Mouse (Mus musculus): ENCODE measurements around the gene Tacc2. TPM values are rescaled to one million over a fixed set of nuclear protein-coding genes. Genes with fewer than 3 reads are reported as not detected.
A peak's percentile ranks its signal among the peaks of the same experiment; 100 is the strongest.
"Not testable (repeated sequence)": the region's sequence is repeated elsewhere in the genome, so short reads cannot be mapped to it uniquely, and the experiment has no call there.

The Tacc2 gene
- polyA plus RNA-seq, 1 experiment from 2014 or later = 35.2 TPM

DNA sequence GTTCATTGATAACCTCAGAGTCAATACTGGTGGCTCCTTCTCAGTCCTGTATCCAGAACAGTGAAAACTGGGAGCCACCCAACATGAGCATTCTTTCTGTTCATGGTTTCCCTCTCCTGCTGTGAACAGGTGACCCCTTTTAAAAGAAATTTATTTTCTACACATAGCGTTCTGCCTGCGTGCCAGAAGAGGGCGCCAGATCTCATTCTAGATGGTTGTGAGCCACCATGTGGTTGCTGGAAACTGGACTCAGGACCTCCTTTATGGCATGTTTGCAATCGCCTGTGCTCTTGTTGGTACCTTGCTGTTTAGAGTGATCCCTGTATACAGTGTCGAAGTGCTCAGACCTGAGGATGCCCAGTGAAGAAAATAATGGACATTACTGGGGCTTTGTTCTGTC lies 87.4 kb downstream of the Tacc2 start:
- no peaks in the 10 kb centered on the region for H3K27me3 ChIP-seq (ENCODE audit: control insufficient read depth, insufficient read depth, low read length)
- H3K9me3 ChIP-seq (ENCODE audit: control insufficient read depth, low read depth, low read length) = peaks cover 4% of the 10 kb centered on the region; the same call in 1 of the 2 replicates
- 0 out of 2 replicates have a peak, but pooled peaks cover 2% of the 10 kb centered on the region for H3K36me3 ChIP-seq (ENCODE audit: control insufficient read depth, insufficient read depth, low read length)
- H3K4me3 ChIP-seq (ENCODE audit: low read depth, low read length) = no peak overlapping the region
- no peak overlapping the region for H3K4me2 ChIP-seq (replicated peaks; ENCODE audit: low read depth, low read length)
- peaks cover 10% of the 10 kb centered on the region for H3K4me1 ChIP-seq (ENCODE audit: control insufficient read depth, insufficient read depth, low read length)
- no peak overlapping the region for H3K27ac ChIP-seq (ENCODE audit: low read length)
- ATAC-seq (ENCODE audit: insufficient number of reproducible peaks, insufficient read depth, low FRiP score, low read depth) = no peak
- 90% methylated on average over 5 of the region's 5 CpGs for WGBS
- H3K9ac ChIP-seq (replicated peaks; ENCODE audit: low read depth, low read length) = no peak overlapping the region

DNA sequence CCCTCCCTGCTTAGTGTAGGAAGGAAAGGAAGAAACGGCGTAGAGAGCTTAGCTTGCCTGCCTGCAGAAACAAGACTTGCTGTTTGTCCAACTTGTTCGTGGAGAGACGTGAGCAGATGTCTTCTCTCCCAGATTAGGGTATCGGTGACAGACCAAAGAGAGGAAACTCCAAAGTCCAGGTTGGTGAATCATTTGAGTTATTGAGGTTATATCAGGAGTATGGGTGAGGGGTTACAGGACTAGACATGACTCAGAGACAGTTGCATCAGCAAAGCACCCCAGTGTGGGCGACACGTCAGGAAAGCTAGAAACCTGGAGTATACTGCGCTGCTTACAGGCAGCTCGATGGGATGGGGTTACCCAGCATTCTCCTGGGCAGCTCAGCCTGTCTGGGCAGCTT lies 88.1 kb downstream of the Tacc2 start:
- Histone ChIP-seq H3K27ac (ENCODE audit: low read length) (no peak overlapping the region), H3K9me3 (ENCODE audit: control insufficient read depth, low read depth, low read length) (peaks cover 4% of the 10 kb centered on the region; the same call in 1 of the 2 replicates), H3K9ac (replicated peaks; ENCODE audit: low read depth, low read length) (no peak overlapping the region), H3K27me3 (ENCODE audit: control insufficient read depth, insufficient read depth, low read length) (no peaks in the 10 kb centered on the region), H3K36me3 (ENCODE audit: control insufficient read depth, insufficient read depth, low read length) (0 out of 2 replicates have a peak, but pooled peaks cover 2% of the 10 kb centered on the region), H3K4me3 (ENCODE audit: low read depth, low read length) (no peak overlapping the region), H3K4me1 (ENCODE audit: control insufficient read depth, insufficient read depth, low read length) (peaks cover 17% of the 10 kb centered on the region), H3K4me2 (replicated peaks; ENCODE audit: low read depth, low read length) (no peak overlapping the region)
- 95% methylated on average over 9 of the region's 9 CpGs for WGBS
- no peak for ATAC-seq (ENCODE audit: insufficient number of reproducible peaks, insufficient read depth, low FRiP score, low read depth)

DNA sequence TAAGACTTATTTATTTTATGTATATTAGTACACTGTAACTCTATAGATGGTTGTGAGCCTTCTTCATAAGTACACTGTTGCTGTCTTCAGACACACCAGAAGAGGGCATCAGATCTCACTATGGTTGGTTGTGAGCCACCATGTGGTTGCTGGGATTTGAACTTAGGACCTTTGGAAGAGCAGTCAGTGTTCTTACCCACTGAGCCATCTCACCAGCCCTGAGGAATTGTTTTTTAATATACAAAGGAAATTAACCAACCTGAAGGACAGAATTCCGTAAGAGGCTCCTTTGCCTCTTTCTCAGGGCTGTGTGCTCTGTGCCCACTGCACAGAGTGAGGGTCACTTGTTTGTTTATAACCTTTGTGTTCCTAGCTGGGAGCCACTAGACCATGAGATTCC lies 90.8 kb downstream of the Tacc2 start:
- 97% methylated on average over 1 of the region's 1 CpGs for WGBS

DNA sequence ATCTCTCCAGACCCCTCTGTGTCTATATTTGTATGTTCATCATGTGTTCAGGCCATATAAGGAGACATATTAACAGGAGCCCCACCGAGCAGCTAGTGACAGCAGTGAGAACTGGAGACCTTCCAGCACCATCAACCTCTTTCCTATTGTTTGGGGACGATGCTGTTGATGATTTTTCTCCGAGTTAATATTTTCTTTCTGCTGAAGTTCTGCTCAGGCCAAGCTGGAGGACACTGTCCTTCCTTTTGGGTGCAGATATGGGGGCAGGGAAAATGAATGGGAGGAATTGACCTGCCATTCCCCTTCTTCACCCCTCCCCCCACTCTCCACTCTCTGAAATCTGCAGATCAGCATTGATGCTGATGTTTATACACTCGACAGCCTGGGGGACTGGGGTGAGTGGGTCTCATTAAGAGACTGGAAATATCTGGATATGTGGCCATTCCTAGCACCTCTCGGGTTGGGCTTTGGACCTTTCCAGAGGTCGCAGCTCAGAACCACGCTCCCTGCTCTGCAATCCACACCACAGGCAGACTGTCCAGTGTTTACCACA lies 91.6 kb downstream of the Tacc2 start:
- 0 out of 2 replicates have a peak, but pooled peaks cover 2% of the 10 kb centered on the region for H3K36me3 ChIP-seq (ENCODE audit: control insufficient read depth, insufficient read depth, low read length)
- H3K4me3 ChIP-seq (ENCODE audit: low read depth, low read length) = no peak overlapping the region
- no peak overlapping the region for H3K9ac ChIP-seq (replicated peaks; ENCODE audit: low read depth, low read length)
- H3K9me3 ChIP-seq (ENCODE audit: control insufficient read depth, low read depth, low read length) = no peaks in the 10 kb centered on the region; the same call in 1 of the 2 replicates
- no peak for ATAC-seq (ENCODE audit: insufficient number of reproducible peaks, insufficient read depth, low FRiP score, low read depth)
- 37% methylated on average over 7 of the region's 7 CpGs for WGBS
- H3K4me2 ChIP-seq (replicated peaks; ENCODE audit: low read depth, low read length) = no peak overlapping the region
- peak overlapping the region; percentile 56; the same call in 1 of the 2 replicates for H3K27ac ChIP-seq (ENCODE audit: low read length)
- H3K27me3 ChIP-seq (ENCODE audit: control insufficient read depth, insufficient read depth, low read length) = no peaks in the 10 kb centered on the region
- H3K4me1 ChIP-seq (ENCODE audit: control insufficient read depth, insufficient read depth, low read length) = peaks cover 29% of the 10 kb centered on the region

More for the DNA sequence above, 90.8 kb downstream of the Tacc2 start:
- H3K27me3 ChIP-seq (ENCODE audit: control insufficient read depth, insufficient read depth, low read length); ATAC-seq (ENCODE audit: insufficient number of reproducible peaks, insufficient read depth, low FRiP score, low read depth); H3K4me3 ChIP-seq (ENCODE audit: low read depth, low read length); H3K4me2 ChIP-seq (replicated peaks; ENCODE audit: low read depth, low read length); H3K36me3 ChIP-seq (ENCODE audit: control insufficient read depth, insufficient read depth, low read length); H3K9ac ChIP-seq (replicated peaks; ENCODE audit: low read depth, low read length); H3K9me3 ChIP-seq (ENCODE audit: control insufficient read depth, low read depth, low read length); H3K27ac ChIP-seq (ENCODE audit: low read length): not testable (repeated sequence)
- H3K4me1 ChIP-seq (ENCODE audit: control insufficient read depth, insufficient read depth, low read length) = peaks cover 29% of the 10 kb centered on the region

DNA sequence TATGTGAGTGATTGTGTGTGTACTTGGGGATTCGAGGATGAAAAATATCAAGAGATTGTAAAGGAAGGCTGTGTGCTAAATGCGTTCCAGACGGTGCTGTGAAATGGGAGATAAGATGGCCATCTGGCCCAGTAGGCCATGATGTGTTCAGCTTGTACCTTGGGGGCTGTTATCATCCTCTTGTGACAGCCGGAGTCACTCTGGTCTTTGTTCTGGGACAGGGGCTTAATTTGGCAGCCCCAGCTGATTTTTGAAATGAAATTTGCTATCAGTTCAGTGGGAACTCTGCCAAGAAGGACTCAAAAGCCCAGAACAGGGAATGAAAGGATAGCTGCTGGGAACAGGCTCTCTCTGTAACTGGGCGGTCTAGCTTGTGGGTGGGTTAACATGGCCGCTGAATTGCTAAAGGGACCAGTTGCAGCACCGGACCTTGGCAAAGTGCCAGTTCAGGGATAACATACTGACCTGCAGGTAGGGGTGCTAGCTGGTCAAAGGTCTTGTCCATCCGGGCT lies 92.2 kb downstream of the Tacc2 start:
- H3K9ac ChIP-seq (replicated peaks; ENCODE audit: low read depth, low read length) = no peak overlapping the region
- H3K27me3 ChIP-seq (ENCODE audit: control insufficient read depth, insufficient read depth, low read length) = no peaks in the 10 kb centered on the region
- H3K27ac ChIP-seq (ENCODE audit: low read length) = peak overlapping the region; percentile 56; the same call in 1 of the 2 replicates
- peaks cover 29% of the 10 kb centered on the region for H3K4me1 ChIP-seq (ENCODE audit: control insufficient read depth, insufficient read depth, low read length)
- H3K4me2 ChIP-seq (replicated peaks; ENCODE audit: low read depth, low read length) = no peak overlapping the region
- no peaks in the 10 kb centered on the region for H3K9me3 ChIP-seq (ENCODE audit: control insufficient read depth, low read depth, low read length)
- WGBS = 40% methylated on average over 8 of the region's 8 CpGs
- no peak for ATAC-seq (ENCODE audit: insufficient number of reproducible peaks, insufficient read depth, low FRiP score, low read depth)
- H3K36me3 ChIP-seq (ENCODE audit: control insufficient read depth, insufficient read depth, low read length) = 0 out of 2 replicates have a peak, but pooled peaks cover 2% of the 10 kb centered on the region
- no peak overlapping the region for H3K4me3 ChIP-seq (ENCODE audit: low read depth, low read length)

DNA sequence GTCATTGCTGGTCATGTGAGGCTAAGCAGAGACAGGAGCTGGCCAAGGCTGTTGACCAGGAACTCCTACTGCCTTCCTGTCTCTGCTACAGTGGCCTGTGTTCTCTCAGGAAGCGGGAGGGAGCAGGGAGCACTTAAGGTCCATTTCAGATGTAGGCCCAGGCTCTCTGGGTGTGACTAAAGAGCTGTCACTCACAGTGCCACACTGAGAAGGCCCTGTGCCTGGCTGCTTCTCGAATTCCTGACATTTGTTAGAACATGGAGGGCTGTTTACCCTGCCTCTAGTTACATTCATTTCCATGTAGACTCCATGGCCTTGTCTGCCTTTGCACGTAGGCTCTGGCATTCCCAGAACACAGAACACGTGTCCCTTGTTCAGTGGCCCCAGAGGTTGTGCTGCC lies 93.1 kb downstream of the Tacc2 start:
- no peak overlapping the region for H3K4me2 ChIP-seq (replicated peaks; ENCODE audit: low read depth, low read length)
- no peaks in the 10 kb centered on the region for H3K27me3 ChIP-seq (ENCODE audit: control insufficient read depth, insufficient read depth, low read length)
- peak overlapping the region; percentile 6; the same call in 1 of the 2 replicates for H3K27ac ChIP-seq (ENCODE audit: low read length)
- H3K4me3 ChIP-seq (ENCODE audit: low read depth, low read length) = no peak overlapping the region
- ATAC-seq (ENCODE audit: insufficient number of reproducible peaks, insufficient read depth, low FRiP score, low read depth) = no peak
- H3K9me3 ChIP-seq (ENCODE audit: control insufficient read depth, low read depth, low read length) = no peaks in the 10 kb centered on the region
- H3K9ac ChIP-seq (replicated peaks; ENCODE audit: low read depth, low read length) = no peak overlapping the region
- H3K4me1 ChIP-seq (ENCODE audit: control insufficient read depth, insufficient read depth, low read length) = peaks cover 29% of the 10 kb centered on the region
- 66% methylated on average over 4 of the region's 4 CpGs for WGBS
- peaks cover under 1% of the 10 kb centered on the region; the same call in 1 of the 2 replicates for H3K36me3 ChIP-seq (ENCODE audit: control insufficient read depth, insufficient read depth, low read length)

DNA sequence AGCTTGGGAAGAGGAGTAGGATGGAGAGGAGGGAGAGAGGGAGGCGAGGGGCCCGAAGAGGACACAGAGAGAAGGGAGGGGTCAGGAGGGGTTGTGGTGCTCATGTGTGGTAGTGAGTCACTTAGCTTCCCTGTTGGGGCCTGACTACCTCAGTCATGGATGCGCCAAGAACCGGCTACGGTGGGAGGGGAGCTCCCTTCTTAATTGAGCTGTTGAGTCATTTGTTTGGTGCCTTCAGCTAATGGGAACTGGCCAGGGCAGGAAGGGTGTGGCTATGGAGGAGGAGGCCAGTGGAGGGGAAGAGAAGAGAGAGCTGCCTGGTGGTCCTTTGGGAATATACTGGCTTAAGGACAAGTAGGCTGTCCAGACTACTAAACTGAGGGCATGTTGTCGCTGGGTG lies 94.1 kb downstream of the Tacc2 start:
- Histone ChIP-seq H3K27me3 (ENCODE audit: control insufficient read depth, insufficient read depth, low read length) (no peaks in the 10 kb centered on the region), H3K4me2 (replicated peaks; ENCODE audit: low read depth, low read length) (no peak overlapping the region), H3K9me3 (ENCODE audit: control insufficient read depth, low read depth, low read length) (no peaks in the 10 kb centered on the region), H3K4me3 (ENCODE audit: low read depth, low read length) (no peak overlapping the region), H3K36me3 (ENCODE audit: control insufficient read depth, insufficient read depth, low read length) (no peaks in the 10 kb centered on the region; the same call in 1 of the 2 replicates), H3K4me1 (ENCODE audit: control insufficient read depth, insufficient read depth, low read length) (peaks cover 29% of the 10 kb centered on the region), H3K27ac (ENCODE audit: low read length) (no peak overlapping the region), H3K9ac (replicated peaks; ENCODE audit: low read depth, low read length) (no peak overlapping the region)
- ATAC-seq (ENCODE audit: insufficient number of reproducible peaks, insufficient read depth, low FRiP score, low read depth) = no peak
- WGBS = 61% methylated on average over 6 of the region's 6 CpGs

DNA sequence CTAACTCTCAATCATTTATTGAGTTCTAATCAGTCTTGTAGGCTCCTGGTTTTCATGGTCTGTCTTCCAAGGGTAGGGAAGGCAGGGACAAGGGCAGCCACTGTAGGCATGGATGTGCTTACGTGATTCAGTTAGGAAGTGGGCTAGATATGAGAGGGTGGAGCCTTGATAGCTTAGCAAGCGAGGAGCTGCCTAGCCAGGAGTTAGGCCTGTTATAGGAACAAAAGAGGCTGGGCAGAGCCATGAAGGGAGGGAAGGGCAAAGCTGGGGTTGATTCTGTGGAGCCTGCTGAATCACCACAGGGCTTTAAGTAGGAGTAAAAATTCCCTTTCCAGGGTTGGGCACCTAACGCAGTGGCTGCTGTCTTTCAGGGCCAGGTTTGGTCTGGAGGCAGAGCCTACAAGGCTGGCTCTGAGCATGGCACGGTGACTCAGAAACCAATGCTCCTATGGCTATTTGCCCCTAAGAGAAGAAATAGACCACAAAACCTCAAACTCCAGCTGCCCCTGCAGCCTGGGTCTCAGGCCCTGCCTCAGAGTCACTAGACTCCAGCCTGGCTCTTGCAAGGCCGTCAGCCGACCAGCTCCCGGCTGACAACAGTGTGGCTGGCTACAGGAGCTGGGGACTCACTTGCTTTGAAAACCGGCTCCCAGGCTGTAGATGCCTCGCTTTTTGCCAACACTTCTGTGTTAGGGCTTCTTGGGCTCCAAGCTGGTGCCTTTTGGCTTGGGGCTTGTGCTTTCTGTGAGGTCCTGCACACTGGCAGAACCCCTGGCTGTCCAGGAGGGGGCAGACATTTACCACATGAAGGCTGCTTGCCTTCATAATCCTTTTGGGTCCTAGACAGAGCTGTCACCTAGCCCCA lies 96.2 kb downstream of the Tacc2 start:
- Histone ChIP-seq H3K4me1 (ENCODE audit: control insufficient read depth, insufficient read depth, low read length) (peaks cover 29% of the 10 kb centered on the region), H3K36me3 (ENCODE audit: control insufficient read depth, insufficient read depth, low read length) (no peaks in the 10 kb centered on the region; the same call in 1 of the 2 replicates), H3K9me3 (ENCODE audit: control insufficient read depth, low read depth, low read length) (no peaks in the 10 kb centered on the region), H3K4me2 (replicated peaks; ENCODE audit: low read depth, low read length) (no peak overlapping the region), H3K27ac (ENCODE audit: low read length) (peak overlapping the region; percentile 52; the same call in 1 of the 2 replicates), H3K9ac (replicated peaks; ENCODE audit: low read depth, low read length) (no peak overlapping the region), H3K27me3 (ENCODE audit: control insufficient read depth, insufficient read depth, low read length) (no peaks in the 10 kb centered on the region), H3K4me3 (ENCODE audit: low read depth, low read length) (no peak overlapping the region)
- 60% methylated on average over 9 of the region's 9 CpGs for WGBS
- ATAC-seq (ENCODE audit: insufficient number of reproducible peaks, insufficient read depth, low FRiP score, low read depth) = peak; percentile 66

Data from stomach, embryonic 14.5 days (tissue).